Mouse (Mus musculus) thymus, adult 2 months (tissue): ENCODE measurements at regions not wholly inside any gene's neighbourhood (a gene's known extent, or its start where the extent isn't known, plus 50 kb on each side); places are given as distances from the start of the nearest gene placed in this dataset.

Experiments used
- CTCF ChIP-seq: fragments of 200-500 bp; IDR thresholded peaks from 2 replicates; pipeline ENCODE4 v1.5.1; 2012; ENCODE audit warnings: mild to moderate bottlenecking, control low read depth, low read length, moderate library complexity, borderline replicate concordance; ENCODE audit not compliant: control insufficient read depth, poor library complexity, insufficient read depth; ENCODE audit errors: extremely low read depth
- POLR2A ChIP-seq: fragments of 200-500 bp; IDR thresholded peaks from 2 replicates; pipeline ENCODE4 v1.6.1; 2012; ENCODE audit warnings: mild to moderate bottlenecking, low read length, control low read depth, moderate library complexity; ENCODE audit not compliant: control insufficient read depth, poor library complexity, insufficient read depth; ENCODE audit errors: extremely low read depth

DNA sequence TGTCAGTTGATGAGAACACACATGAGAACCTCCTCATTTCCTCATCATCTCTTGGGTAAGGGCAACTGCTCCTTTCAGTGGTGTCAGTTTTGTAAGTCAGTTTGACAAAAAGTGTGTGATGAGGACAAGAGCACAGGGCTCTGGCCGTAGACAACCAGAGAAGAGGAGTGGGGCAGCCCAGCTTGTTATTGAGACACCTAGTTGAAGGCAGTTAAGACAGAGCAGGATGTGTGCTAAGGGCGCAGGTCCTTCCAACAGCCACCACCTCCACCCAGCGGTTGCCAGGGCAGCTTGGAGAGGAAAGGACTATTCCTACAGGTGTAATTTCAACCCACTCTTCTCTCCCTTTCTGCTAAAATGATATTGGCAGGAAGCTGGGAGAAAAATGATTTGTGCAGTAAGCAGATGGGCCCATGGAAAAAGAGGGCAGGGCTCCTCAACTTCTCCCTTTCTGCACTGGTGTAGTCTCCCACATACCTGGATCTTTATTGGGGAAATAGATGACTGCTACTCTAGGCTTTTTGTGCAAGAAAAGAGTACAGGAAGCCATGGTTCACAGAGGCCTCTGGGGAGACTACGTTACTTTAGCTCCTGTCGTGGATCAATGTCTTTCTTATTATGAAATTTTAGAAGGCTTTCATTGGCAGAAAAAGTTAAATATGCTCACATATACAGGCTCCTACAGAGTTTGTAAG lies 231.3 kb upstream of the Cited2 start:
- no peak for TF ChIP-seq CTCF
- no peak for TF ChIP-seq POLR2A
